Mouse (Mus musculus) MEL-GATA-1-ER (cell line): ENCODE measurements around the gene Cdk14.

Experiments
- DNase-seq: peaks from one replicate; pipeline ENCODE4 v3.0.0-alpha.2; 2012; ENCODE audit warnings: low read depth; ENCODE audit errors: extremely low read depth

Cdk14 gene

GRCm38 (mm10) chr5:4866099-4866498 is 554.0 kb downstream of the Cdk14 start:
- DNase-seq, result no peak

GRCm38 (mm10) chr5:4861592-4861991 is 558.5 kb downstream of the Cdk14 start:
- no peak for DNase-seq

GRCm38 (mm10) chr5:4861141-4861540 is 559.0 kb downstream of the Cdk14 start:
- no peak for DNase-seq

GRCm38 (mm10) chr5:4858032-4858641 is 562.0 kb downstream of the Cdk14 start:
- no peak for DNase-seq

GRCm38 (mm10) chr5:4853503-4853902 is 566.6 kb downstream of the Cdk14 start:
- DNase-seq, result no peak

- no peak for DNase-seq
Measured at GRCm38 (mm10) chr5:4852711-4853320, 567.3 kb downstream of the Cdk14 start.

GRCm38 (mm10) chr5:4851934-4852710 is 568.0 kb downstream of the Cdk14 start:
- DNase-seq, result no peak

- DNase-seq, result no peak
Measured at GRCm38 (mm10) chr5:4851245-4851933, 568.7 kb downstream of the Cdk14 start.

- no peak for DNase-seq
Measured at GRCm38 (mm10) chr5:4834819-4835480, 585.2 kb downstream of the Cdk14 start.

GRCm38 (mm10) chr5:4833940-4834339 is 586.2 kb downstream of the Cdk14 start:
- DNase-seq, result no peak

- DNase-seq, result no peak
Measured at GRCm38 (mm10) chr5:4826886-4827285, 593.2 kb downstream of the Cdk14 start.

GRCm38 (mm10) chr5:4825951-4826350 is 594.2 kb downstream of the Cdk14 start:
- DNase-seq, result no peak

GRCm38 (mm10) chr5:4825076-4825475 is 595.0 kb downstream of the Cdk14 start:
- no peak for DNase-seq

- DNase-seq, result no peak
Measured at GRCm38 (mm10) chr5:4824171-4824570, 595.9 kb downstream of the Cdk14 start.

GRCm38 (mm10) chr5:4822041-4822440 is 598.1 kb downstream of the Cdk14 start:
- DNase-seq, result no peak

- no peak for DNase-seq
Measured at GRCm38 (mm10) chr5:4821368-4821771, 598.7 kb downstream of the Cdk14 start.

GRCm38 (mm10) chr5:4816981-4817380 is 603.1 kb downstream of the Cdk14 start:
- no peak for DNase-seq

GRCm38 (mm10) chr5:4814465-4815204 is 605.5 kb downstream of the Cdk14 start:
- DNase-seq, result no peak

GRCm38 (mm10) chr5:4813357-4813756 is 606.8 kb downstream of the Cdk14 start:
- DNase-seq, result no peak

- no peak for DNase-seq
Measured at GRCm38 (mm10) chr5:4812036-4812729, 607.9 kb downstream of the Cdk14 start.
